Mouse (Mus musculus) lung, embryonic 14.5 days (tissue): ENCODE data around the gene Vmn1r235. TPM values are rescaled to one million over a fixed set of nuclear protein-coding genes. Genes with fewer than 3 reads are reported as not detected.

Experiments used
- ATAC-seq: fragments of 200-750 bp; cut with Nextera tagmentation; 2 replicates; pipeline ENCODE4 v1.8.0; 2017; ENCODE audit warnings: mild to moderate bottlenecking, moderate TSS enrichment, moderate library complexity; ENCODE audit not compliant: insufficient read depth
- DNase-seq: peaks from one replicate; pipeline ENCODE4 v3.0.0-alpha.2; 2015
- H3K27ac ChIP-seq: fragments of 300-500 bp; sonication (generic); 2 replicates; pipeline ENCODE4 v1.5.1; 2014; ENCODE audit warnings: low read depth, mild to moderate bottlenecking, moderate library complexity
- H3K27me3 ChIP-seq: fragments of 300-500 bp; sonication (generic); 2 replicates; pipeline ENCODE4 v1.6.1; 2014; ENCODE audit warnings: low read length, control low read depth; ENCODE audit not compliant: insufficient read depth
- H3K36me3 ChIP-seq: fragments of 300-500 bp; sonication (generic); 2 replicates; pipeline ENCODE4 v1.6.1; 2014; ENCODE audit warnings: control low read depth; ENCODE audit not compliant: insufficient read depth
- H3K4me1 ChIP-seq: fragments of 300-500 bp; sonication (generic); 2 replicates; pipeline ENCODE4 v1.6.1; 2014; ENCODE audit warnings: antibody characterized with exemption, control low read depth; ENCODE audit not compliant: insufficient read depth
- H3K4me2 ChIP-seq: fragments of 300-500 bp; sonication (generic); 2 replicates; pipeline ENCODE4 v1.6.1; 2014; ENCODE audit warnings: mild to moderate bottlenecking
- H3K4me3 ChIP-seq: fragments of 300-500 bp; sonication (generic); 2 replicates; pipeline ENCODE4 v1.5.1; 2014; ENCODE audit warnings: low read depth, low read length
- H3K9ac ChIP-seq: fragments of 300-500 bp; sonication (generic); 2 replicates; pipeline ENCODE4 v1.6.1; 2014
- H3K9me3 ChIP-seq: fragments of 300-500 bp; sonication (generic); 2 replicates; pipeline ENCODE4 v1.6.1; 2016; ENCODE audit warnings: low read depth, low read length, control low read depth
- CTCF ChIP-seq: IDR thresholded peaks from 2 replicates; pipeline ENCODE4 v1.5.1; 2016; ENCODE audit warnings: antibody characterized with exemption, low read depth
- microRNA-seq: library from miRNA; unstranded; fragments of <30 nt; microRNA quantifications from one replicate; pipeline ENCODE4, GENCODE M21; 2016; ENCODE audit warnings: borderline number of aligned reads
- polyA plus RNA-seq: library from polyadenylated mRNA; unstranded; fragments of >200 nt; fragmentation: Nextera tagmentation; extraction: Ambion mirVana; gene quantifications from 2 replicates; pipeline ENCODE4 v1.2.1, GENCODE M21; 2014

Gene Vmn1r235
- polyA plus RNA-seq, 1 experiment from 2014 or later: not detected

DNA sequence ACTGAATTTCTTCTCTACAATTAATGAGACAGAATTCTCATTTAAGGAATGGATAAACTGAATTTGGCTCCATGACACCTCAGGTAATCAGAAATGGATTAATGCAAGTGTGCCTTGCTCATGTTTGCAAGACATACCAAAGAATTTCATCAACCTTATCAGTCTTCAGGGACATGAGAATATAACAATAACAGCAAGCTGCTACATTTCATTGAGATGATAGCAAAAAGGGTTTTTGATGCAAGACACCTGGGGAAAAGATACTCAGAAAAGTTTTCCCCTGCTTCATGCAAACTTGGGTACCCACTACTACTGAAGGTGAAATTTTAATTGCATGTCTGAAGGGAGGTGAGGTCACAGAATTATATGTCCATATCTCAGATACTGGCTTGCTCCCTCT is 55.4 kb downstream of the Vmn1r235 start, which contains the start of gene Vmn1r237:
TSS of gene Vmn1r237 (plus strand) at position 301 of the 400 bp plus-strand sequence.
- Histone ChIP-seq H3K36me3 (no peaks in the 10 kb centered on the region), H3K4me3 (no peak within 1 kb of the TSS), H3K4me1 (no peaks in the 10 kb centered on the region), H3K27me3 (no peaks in the 10 kb centered on the region), H3K9ac (no peak within 1 kb of the TSS), H3K9me3 (no peaks in the 10 kb centered on the region), H3K27ac (no peak within 1 kb of the TSS), H3K4me2 (no peak within 1 kb of the TSS)
- TF ChIP-seq CTCF: no peak
- no peak for ATAC-seq
- no peak for DNase-seq

Small RNA genes lying within 50 kb of the gene (microRNA-seq; reads per million reads assigned to microRNA genes)
- gene Gm26384: not detected

Other genes starting within 250 kb of the Vmn1r235 start
- 15.8 and 16.2 TPM in 2 replicates for gene Zfp160, start 247.5 kb upstream of the Vmn1r235 start, polyA plus RNA-seq
- gene Vmn1r234, start 30.3 kb upstream of the Vmn1r235 start, polyA plus RNA-seq: not detected in 2 replicates
- not detected in 2 replicates for gene Vmn1r236, start 26.5 kb downstream of the Vmn1r235 start, polyA plus RNA-seq
- not detected in 2 replicates for gene Vmn1r237, start 55.5 kb downstream of the Vmn1r235 start, polyA plus RNA-seq
- 2.5 and 3.3 TPM in 2 replicates for gene Zfp677, start 127.3 kb downstream of the Vmn1r235 start, polyA plus RNA-seq
- 4.3 and 4.9 TPM in 2 replicates for gene Zfp54, start 166.8 kb downstream of the Vmn1r235 start, polyA plus RNA-seq
- 12.1 and 13.4 TPM in 2 replicates for gene Zfp51, start 194.0 kb downstream of the Vmn1r235 start, polyA plus RNA-seq
- gene Zfp53, start 232.6 kb downstream of the Vmn1r235 start, polyA plus RNA-seq: 9.7 and 10.5 TPM in 2 replicates